Mouse (Mus musculus) urinary bladder, postnatal 10 days (tissue): Measurements from ENCODE around the gene Arhgap17.

Experiments used
- DNase-seq: peaks from one replicate; pipeline ENCODE4 v3.0.0; 2022; ENCODE audit warnings: low spot score

The Arhgap17 gene

DNA sequence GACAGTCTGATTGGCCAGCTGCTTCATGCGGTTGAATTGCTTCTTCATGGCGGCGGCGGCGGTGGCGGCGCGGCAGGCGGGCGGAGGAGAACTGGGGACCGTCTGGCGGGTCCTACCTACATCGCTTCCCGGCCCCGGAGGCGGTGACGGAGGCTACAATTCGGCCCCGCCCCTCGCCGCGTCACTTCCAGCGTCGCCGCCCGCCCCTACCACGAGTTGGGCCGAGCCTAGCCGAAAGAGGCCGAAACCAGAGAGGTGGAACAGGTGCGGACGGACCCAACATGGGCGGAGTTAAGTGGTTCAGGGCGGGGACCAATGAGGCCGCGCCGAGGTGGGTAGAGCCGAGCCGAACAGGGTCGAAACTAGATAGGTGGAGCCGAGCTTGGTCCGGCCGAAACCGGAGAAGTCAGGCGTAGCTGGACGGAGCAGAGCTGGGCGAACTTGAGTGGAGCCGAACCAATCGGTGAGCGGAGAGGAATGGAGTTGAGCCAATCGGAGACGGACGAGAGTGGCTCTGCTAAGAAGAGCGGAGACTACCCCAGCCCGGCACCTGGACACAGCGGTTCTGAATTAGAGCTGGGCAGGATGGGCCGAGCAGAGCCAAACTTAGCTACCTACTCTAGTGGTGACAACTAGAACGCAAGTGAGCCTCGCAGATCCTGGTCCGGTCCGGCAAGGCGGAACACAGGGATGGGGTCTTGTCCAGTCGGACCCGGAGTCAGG lies at the start of gene Arhgap17, which contains the start of gene Lcmt1:
TSS of gene Arhgap17 (minus strand) at position 157 of the 723 bp plus-strand sequence.
TSS of gene Lcmt1 (plus strand) at position 26 of the 723 bp plus-strand sequence.
- DNase-seq, result peak; percentile 90

GRCm38 (mm10) chr7:123417661-123418060 lies 47.9 kb upstream of the Arhgap17 start:
- DNase-seq, result no peak

DNA sequence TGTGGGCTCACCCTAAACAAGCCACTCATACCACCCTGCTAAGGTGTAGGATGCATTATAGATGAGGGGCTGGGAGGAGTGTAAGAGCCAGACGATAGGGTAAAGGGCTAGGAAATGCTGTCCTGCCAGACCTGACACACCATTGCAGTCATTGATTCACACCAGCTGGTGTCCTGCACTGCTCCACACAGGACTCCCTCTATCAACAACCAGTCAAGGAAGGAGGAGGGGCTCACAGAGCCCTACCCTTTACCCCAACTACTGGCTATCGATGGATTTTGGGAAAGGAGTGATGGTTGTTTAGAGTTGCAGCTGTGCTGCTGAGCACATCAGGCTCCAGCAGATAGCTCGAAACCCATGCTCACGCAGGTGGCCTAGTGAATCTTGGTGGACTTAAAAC lies 47.1 kb upstream of the Arhgap17 start:
- no peak for DNase-seq

- no peak for DNase-seq
These were observed 42.4 kb upstream of the Arhgap17 start for GRCm38 (mm10) chr7:123412143-123412542.

DNA sequence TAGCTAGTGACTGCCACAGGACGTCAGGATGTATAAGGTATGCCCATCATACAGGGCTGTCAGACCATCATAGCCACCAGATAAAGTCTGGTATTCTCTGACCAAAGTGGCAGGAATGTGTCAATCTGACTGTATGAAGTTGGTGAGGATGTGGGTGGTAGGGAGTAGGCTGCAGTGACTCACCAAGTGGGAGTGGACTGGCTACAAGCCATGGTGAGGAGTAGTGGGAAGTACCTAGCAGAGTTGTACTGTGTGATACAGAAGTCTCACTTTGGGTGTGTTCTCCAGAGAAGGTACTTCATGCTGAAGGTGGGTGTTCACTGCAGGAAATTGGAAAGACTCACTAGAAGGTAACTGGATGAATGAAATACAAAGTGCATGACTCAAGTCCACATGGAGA lies 41.4 kb upstream of the Arhgap17 start:
- no peak for DNase-seq

- DNase-seq, result no peak
These were observed 40.8 kb upstream of the Arhgap17 start for GRCm38 (mm10) chr7:123410502-123410901.

GRCm38 (mm10) chr7:123406988-123407387 lies 37.3 kb upstream of the Arhgap17 start:
- no peak for DNase-seq

DNA sequence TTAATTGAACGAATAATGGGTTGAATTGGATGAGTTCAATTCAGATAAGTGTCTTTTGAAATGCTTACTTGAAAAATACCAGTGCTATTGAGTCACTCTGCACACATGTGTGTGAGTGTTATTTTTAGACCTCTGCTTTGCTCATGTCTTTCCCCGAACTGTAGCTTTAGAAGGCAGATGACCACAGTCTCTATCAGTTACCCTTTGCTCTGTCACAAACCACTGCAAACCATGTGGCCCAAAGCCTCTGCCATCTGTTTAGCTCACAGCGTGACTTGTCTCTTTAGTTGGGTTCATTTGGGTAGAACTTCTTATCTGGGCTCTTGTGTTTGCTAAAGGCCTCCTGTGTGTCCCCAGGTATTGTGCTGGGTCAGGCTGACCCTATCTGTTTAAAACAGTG lies 35.9 kb upstream of the Arhgap17 start:
- DNase-seq, result no peak

DNA sequence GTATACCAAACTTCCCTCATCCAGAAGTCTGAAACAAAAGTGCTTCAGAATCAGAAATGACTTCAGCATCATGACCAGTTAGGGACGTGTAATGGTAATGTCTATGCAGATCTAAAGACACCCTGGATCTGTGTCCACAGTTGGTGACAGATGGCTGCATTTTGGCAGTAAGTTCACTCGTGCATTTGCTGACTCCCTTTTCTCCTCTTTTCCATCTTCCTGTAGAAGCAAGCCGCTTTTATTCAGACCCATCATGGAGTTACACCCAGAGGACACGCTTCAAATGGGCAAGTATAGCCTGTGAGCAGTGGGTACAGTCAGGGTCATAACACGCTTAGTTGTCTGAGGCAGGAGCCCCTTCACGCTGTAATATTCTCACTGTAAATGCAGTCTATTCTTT lies 34.5 kb upstream of the Arhgap17 start:
- DNase-seq, result no peak

DNA sequence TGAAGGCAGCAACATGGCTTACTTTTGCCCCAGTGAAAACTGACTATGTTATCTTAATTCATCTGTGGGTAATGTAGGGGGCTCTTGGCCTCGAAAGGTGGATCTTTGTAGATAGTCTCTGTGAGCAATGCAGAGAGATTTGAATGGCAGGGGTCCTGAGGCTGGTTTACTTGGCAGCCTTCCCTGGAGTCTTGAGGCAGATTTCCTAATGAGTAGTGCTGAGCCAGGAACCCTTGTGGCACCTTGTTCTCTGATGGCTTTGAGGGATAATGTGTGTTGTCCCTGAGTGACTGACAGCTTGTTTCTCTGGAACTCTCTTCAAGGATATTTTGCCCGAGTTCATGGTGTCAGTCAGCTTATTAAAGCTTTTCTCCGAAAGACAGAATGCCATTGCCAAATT lies 31.4 kb upstream of the Arhgap17 start:
- no peak for DNase-seq

DNA sequence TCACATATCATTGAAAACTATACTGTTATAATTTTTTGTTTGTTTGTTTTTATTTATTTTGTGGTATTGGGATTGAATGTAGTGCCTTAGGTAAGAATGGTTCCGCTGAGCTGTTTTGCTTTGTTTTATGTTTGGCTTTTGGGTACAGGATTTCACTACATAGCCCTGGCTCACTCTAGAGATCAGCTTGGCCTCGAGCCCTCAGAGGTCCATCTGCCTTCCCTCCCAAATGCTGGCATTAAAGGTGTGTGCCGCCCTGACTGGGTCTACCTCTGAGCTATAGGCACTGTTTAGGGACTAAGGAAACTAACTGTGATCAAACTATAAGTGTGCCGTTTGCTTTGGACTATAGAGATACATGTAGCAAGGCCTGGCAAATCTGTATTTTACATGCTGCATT lies 29.6 kb upstream of the Arhgap17 start:
- DNase-seq, result no peak

- no peak for DNase-seq
These were observed 29.1 kb upstream of the Arhgap17 start for GRCm38 (mm10) chr7:123398828-123399227.

- no peak for DNase-seq
These were observed 28.2 kb upstream of the Arhgap17 start for GRCm38 (mm10) chr7:123397931-123398330.

DNA sequence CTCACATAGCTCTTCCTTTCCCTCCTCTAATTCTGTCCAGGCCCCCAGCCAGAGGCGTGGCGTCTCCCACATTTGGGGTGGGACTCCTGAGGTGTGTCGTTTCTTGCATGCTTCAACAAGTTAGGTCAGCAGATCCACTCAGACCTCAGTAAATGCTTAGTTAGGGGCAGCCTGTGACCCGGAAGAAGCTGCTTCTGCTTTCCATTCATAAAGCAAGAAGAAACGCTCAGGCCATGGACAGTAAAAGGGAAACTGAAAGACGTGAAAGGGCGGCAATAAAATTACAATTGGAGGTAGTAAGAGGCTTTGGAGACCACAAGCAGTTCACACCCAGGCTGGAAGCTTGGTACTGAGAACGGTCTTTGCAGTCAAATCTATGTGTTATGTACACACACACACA lies 27.7 kb upstream of the Arhgap17 start:
- DNase-seq, result no peak

DNA sequence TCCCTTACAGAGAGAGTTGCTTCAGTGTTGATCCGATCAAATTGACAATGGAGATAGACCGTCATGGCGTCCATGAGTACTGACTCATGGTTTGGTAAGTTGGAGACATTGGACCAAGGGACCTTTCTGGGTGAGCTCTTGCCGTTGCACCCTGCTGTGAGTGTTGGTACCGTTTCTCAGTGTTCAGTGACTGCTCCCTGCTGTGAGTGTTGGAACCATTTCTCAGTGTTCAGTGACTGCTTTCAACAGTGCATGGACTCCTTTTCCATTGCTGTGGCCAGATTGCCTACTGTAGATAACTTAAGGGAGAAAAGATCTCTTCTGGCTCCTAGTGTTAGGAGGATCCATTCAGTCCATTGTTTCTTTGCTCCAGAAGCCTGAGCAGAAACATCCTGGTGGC lies 27.2 kb upstream of the Arhgap17 start:
- DNase-seq, result no peak

DNA sequence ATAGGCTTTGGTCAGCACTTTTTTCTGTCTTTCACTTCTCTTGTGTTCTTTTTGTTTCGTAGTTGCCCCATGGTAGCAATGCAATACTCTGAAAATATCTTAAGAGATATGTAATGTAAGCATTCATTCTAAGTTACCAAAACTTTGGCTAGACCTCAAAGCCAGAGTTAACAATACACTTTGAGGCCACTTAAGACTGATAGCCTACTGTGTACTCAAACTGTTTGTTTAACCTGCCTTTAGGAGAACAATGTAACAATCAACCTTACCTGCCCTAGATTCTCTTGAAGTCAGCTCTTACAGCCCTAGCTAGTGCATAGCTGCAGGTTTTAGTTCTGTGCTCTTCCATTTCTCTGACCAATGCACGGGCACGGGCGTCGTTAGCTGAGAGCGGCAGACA lies 24.6 kb upstream of the Arhgap17 start:
- no peak for DNase-seq

DNA sequence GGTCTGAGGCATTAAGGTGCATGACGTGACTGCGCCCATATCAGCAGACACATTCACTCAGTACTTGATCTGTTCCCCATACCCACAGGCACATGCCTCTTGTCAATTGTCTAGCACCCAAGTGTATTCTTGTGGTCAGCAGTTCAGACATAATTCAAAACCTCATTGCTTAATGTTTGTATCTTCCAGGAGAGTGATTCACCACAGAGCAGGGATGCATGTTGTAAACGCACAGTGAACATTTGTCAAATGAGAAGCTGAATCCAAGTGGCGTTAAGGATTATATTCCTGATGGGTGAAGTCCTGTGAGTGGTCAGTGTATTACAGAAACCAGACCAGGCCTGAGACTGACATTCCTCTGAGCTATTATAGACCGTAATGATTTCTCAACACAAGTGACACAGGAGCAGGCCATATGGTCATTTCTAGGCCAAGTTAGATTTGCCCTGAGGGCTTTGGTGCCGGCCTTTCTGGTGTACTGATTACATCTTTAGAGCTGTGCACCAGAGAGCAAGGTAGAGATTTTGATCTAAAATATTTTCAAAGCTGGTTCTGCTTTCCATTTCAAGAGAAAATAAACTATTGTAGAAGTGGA lies 20.1 kb upstream of the Arhgap17 start:
- DNase-seq, result no peak

DNA sequence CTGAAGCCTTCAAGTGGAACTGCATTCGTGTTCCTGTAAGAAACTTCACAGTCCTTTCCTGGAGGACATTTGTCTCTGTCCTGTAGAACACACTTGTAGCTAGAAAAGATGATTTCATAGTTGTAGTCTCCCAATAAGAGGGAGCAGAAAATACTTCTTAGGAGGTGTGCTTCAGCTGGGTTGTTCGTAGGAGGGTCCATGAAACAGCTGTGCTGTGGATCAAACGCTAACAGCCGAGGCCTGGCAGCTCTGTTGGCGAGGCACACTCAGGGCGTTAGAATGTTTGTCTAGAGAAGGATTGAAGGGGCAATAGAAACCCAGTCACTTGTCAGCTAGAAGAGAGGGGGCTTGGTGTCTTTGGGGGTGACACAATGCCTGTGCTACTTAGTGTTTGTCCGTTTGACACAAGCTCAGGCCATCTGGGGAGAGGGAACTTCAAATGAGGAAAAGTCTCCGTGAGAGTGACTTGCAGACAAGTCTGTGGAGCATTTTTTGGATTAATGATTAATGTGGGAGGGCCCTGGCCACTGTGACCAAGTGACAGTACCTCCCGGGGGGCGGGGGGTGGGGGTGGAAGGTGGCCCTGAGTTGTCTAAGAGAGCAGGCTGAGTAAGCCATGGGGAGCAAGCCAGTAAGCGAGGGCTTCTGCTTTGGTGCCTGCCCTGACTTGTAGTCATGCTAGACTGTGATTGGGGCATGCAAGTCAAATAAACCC lies 16.1 kb upstream of the Arhgap17 start:
- no peak for DNase-seq

GRCm38 (mm10) chr7:123377443-123378400 lies 8.0 kb upstream of the Arhgap17 start:
- DNase-seq, result peak; percentile 62

DNA sequence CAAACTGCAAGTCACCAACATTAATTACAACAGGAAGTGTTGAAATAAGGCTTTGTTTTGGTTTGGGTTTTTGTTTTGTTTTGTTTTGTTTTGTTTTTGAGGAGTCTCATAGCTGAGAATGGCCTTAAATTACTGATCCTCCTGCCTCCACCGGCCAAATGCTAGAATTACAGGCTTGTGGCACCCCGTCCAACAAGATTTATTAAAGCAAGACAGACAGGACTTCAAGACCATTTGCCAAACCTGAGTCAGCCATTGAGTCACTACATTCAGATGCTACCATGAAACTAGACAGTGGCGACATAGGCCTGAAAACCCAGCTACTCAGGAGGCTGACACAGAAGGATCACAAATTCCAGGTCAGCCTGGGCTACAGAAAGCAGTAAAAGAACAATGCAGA lies 1.8 kb upstream of the Arhgap17 start:
- no peak for DNase-seq

DNA sequence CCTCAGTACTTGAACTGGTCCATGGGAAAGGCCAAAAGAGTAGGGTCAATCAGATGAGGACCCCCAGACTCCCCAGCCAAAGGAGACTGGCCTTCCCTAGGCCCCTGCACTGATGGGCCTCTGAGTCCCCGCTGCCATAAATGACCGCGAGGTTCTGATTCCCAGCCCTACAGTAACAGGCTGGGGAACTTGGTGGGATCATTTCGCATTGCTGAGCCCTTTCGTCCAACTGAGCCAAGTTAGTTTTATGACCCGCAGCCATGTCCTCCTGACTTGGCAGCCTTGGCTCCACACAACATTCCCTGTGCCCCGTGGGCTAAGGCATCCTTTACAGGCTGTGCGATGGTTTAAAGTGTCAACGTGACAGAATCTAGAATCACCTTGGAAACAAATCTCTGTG lies 985 bp upstream of the Arhgap17 start:
- no peak for DNase-seq
